Mouse (Mus musculus): ENCODE data around the gene Wwc2.

Gene Wwc2

GRCm38 (mm10) chr8:47784436-47784835 is 206.3 kb downstream of the Wwc2 start:
- no peak for DNase-seq (ENCODE audit: low spot score)

- DNase-seq (ENCODE audit: low spot score): no peak
Measured at GRCm38 (mm10) chr8:47783944-47784343, 206.8 kb downstream of the Wwc2 start.

- DNase-seq (ENCODE audit: low spot score): no peak
Measured at GRCm38 (mm10) chr8:47783544-47783943, 207.2 kb downstream of the Wwc2 start.

GRCm38 (mm10) chr8:47781881-47782280 is 208.8 kb downstream of the Wwc2 start:
- DNase-seq (ENCODE audit: low spot score): no peak

- DNase-seq (ENCODE audit: low spot score): no peak
Measured at GRCm38 (mm10) chr8:47779589-47779988, 211.1 kb downstream of the Wwc2 start.

GRCm38 (mm10) chr8:47777415-47777814 is 213.3 kb downstream of the Wwc2 start:
- no peak for DNase-seq (ENCODE audit: low spot score)
